Mouse (Mus musculus) retina, postnatal 1 day (tissue): ENCODE data around the gene Pcdh10.

ENCODE experiments used
- DNase-seq: peaks from one replicate; pipeline ENCODE4 v3.0.0-alpha.2; 2012

The Pcdh10 gene

DNA sequence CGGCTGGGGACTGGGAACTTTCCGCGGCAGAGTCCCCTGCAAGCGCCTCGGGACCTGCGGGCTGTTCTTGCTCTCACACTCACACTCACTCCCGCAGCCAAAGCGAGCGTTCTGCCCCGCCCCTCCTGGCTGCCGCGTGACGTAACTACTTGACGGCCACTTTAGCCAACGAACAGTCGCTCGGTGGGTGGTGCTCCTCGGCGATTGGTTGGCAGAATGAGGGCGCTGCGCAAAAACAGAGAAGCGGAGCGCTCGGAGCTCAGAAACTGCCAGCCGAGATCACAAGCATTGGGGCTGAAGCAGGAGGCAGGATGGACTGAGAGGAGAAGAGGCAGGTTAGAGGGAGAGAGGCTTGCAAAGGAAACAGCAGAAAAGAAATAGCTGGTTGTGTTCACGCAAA, at the start of gene Pcdh10:
Gene Pcdh10 (plus strand): TSS at position 254 of the 400 bp plus-strand sequence.
- DNase-seq = peak; percentile 98

DNA sequence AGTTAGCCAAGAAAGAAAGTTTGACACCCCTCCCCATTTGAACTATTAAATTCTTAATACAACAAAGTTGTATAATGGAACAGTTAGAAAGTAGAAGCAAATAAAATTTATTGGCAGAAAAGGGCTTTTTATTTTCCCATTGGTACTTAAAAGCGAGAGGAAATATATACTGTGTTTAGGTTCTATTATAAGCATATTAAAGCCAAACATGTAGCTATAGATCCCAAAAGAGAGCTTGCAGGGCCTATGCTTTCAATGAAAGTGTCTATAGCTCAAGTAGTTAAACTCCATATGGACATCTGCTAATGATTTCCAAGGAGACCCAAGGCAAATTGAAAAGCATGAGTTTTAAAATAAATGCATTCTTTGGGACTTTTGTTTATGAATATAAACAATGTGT, 22.3 kb upstream of the Pcdh10 start:
- no peak for DNase-seq

DNA sequence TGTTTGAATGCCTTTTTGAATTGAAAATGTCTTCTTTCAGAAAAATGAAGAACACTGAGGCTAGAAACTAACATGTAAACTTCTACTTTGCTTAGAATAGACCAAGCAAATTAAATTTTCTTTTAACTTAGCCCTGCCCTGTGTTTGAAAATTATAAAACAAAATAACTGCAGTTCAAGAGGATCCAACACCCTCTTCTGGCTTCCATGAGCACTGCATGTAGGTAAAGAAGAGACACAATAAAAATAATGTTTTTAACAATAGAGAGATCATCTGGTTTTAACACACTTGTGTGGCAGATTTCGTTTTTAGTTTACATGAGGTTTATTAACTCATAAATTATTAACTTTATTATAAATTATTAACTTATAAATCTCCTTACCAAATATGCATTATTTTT, 9.2 kb upstream of the Pcdh10 start:
- DNase-seq = no peak

DNA sequence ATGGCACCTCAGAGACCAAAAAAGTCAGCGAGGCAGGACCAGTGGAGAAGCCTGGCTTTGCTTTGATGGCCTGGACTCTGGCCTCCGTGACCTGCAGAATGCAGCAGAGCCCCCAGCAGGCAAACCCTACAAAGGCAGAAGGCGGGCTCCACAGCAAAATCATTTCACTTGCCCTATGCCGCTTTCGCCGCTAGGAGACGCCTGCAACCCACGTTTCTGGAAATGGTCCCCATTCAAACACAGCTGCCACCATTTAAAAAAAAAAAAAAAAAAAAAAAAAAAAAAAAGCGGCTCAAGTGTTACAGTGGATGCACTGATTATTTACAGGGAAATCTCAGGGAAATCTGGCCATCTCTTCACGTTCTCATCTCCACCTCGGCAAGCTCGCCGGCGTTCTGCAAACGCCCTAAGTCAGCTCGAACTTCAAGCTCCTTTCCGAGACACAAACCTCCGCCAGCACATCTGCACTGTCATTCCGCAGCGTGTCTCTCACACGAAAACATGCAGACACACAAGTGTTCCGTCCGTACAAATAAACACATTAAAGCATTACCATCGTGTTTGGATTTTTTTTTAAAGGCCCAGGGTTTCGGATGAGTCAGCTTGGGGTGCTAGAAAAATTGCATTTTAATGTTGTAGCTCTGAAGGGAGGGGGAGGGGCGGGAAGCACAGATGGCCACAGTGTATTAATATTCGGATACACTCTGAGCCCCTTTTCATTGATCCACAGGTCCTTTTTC, 2.3 kb upstream of the Pcdh10 start:
- peak; percentile 93 for DNase-seq

DNA sequence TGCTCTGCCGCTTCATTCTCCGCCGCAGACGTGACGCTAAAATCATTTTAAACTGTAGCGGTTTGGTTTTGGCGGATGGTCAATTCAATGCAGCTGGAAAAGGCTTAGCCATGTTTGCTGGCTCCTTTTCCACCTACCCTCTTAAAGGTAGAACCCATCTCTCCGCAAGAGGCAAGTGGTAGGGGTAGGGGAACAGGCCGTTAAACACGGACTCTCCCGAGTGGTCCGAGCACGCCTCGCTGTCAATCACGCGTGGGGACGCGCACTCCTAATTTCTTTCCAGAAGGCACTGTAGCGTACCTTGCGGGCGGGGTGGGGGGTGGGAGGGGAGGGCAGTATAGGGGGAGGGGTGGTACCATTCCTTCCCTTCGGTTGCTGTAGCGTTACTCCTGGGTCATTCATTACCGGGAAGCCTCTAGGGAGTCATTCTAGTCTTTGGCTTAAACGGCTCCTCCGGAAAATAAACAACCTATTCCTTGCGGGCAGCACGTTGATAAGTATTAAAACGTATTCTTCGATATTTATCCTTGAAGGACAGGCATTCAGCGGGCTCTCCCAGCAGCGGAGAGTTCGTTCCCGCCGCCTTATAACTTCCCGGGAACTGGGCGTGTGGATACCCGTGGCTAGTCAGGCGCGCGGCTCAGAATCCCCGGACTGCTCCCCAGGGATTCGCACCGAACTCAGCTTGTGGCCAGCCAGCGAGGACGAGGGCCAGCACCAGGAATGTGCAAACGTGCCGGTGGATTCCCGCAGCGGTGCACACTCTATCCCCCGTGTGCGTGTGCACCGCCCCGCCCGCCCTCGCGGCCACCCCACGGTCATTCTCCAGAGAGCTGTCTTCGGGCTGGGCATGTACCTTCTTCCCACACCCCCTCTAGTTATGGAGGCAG, 1.5 kb upstream of the Pcdh10 start:
- peak; percentile 78 for DNase-seq

DNA sequence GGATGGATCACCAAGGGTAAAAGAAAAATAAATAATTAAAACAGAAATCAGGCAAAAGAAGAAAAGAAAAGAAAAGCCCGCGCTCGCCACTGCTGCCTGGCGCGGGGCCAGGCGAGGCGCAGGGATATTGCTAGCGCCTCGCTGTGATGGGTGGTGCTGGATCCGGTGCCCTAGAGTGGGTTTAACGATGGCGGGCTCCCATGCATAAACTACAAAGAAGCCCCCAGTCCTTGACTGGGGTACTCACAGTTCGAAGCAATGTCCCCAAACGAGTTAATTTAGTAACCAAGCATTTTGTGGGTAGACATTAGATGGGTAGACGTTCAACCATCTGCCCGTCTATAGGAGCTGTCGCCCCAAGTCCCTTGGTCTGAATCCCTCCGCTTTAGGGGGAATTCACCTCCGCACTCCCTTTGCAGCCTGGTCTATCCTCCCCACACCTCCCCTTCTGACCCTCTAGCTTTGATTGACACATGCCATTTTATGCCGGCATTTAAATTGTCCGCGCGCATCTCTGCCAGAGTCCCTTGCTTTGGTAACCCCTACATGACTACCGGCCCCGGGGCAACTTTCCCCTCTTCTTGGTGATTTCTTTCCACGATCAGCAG, 703 bp upstream of the Pcdh10 start:
- peak; percentile 88 for DNase-seq

DNA sequence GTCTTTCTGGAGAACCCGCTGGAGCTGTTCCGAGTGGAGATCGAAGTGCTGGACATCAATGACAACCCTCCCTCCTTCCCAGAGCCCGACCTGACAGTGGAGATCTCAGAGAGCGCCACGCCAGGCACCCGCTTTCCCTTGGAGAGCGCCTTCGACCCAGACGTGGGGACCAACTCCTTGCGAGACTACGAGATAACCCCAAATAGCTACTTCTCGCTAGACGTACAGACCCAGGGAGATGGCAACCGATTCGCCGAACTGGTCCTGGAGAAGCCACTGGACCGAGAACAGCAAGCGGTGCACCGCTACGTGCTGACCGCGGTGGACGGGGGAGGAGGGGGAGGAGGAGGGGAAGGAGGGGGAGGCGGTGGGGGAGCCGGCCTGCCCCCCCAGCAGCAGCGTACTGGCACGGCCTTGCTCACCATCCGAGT, 1.4 kb downstream of the Pcdh10 start:
- no peak for DNase-seq

DNA sequence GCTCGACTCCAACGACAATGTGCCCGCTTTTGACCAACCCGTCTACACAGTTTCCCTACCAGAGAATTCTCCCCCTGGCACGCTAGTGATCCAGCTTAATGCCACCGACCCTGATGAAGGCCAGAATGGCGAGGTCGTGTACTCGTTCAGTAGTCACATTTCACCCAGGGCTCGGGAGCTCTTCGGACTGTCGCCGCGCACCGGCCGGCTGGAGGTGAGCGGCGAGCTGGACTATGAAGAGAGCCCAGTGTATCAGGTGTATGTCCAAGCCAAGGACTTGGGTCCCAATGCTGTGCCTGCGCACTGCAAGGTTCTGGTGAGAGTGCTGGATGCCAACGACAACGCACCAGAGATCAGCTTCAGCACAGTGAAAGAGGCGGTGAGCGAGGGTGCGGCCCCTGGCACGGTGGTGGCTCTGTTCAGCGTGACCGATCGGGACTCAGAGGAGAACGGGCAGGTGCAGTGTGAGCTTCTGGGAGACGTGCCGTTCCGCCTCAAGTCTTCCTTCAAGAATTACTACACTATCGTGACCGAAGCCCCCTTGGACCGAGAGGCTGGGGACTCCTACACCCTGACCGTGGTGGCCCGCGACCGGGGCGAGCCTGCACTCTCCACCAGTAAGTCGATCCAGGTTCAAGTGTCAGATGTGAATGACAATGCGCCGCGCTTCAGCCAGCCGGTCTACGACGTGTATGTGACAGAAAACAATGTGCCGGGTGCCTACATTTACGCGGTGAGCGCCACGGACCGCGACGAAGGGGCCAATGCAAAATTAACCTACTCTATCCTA, 2.0 kb downstream of the Pcdh10 start:
- DNase-seq = peak; percentile 61

DNA sequence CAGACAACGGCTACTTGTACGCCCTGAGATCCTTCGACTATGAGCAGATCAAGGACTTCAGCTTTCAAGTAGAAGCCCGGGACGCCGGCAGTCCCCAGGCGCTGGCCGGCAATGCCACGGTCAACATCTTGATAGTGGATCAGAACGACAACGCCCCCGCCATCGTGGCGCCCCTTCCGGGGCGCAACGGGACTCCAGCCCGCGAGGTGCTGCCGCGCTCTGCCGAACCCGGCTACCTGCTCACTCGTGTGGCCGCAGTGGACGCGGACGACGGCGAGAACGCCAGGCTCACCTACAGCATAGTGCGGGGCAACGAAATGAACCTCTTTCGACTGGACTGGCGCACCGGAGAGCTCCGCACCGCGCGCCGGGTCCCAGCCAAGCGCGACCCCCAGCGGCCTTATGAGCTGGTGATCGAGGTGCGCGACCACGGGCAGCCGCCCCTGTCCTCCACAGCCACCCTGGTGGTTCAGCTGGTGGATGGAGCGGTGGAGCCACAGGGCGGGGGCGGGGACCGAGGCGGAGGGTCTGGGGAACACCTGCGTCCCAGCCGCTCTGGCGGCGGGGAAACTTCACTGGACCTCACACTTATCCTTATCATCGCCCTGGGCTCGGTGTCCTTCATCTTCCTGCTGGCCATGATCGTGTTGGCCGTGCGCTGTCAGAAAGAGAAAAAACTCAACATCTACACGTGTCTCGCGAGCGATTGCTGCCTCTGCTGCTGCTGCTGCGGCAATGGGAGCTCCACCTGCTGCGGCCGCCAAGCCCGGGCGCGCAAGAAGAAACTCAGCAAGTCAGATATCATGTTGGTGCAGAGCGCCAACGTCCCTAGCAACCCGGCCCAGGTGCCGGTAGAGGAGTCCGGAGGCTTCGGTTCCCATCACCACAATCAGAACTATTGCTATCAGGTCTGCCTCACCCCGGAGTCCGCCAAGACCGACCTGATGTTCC, 2.9 kb downstream of the Pcdh10 start:
- peak; percentile 69 for DNase-seq

DNA sequence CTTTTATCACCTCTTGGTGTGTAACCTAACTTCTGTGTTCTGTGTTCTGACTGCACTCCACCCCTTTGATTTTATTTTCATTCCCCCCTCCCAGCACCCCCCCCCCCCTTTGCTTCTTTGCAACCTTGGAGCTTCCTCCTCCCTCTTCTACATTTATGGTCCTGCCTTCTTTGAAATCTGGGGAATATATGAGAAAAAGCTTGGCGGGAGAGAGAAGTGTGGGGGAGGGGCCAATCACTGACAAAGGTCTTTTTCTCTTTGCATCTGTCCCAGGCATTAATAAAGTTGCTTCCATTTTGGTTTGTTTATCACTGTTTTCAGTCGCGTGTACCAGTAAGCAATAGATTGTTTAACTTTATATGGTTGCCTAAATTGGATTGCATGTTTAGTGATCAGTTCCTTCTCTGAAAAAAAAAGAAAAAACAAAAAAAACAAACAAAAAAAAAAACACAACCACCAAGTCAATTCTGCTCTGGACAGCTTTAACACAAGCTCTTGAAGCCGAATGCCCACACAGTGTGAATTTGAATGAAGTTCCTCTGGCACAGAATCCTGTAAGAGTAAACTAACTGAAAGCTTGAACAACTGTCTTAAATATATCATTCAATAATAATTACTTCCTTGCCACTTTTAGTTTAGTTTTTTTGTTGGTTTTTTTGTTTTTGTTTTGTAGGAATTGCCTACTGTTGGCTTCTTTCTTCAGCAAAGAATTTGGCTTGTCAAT, 4.0 kb downstream of the Pcdh10 start:
- DNase-seq = peak; percentile 30

DNA sequence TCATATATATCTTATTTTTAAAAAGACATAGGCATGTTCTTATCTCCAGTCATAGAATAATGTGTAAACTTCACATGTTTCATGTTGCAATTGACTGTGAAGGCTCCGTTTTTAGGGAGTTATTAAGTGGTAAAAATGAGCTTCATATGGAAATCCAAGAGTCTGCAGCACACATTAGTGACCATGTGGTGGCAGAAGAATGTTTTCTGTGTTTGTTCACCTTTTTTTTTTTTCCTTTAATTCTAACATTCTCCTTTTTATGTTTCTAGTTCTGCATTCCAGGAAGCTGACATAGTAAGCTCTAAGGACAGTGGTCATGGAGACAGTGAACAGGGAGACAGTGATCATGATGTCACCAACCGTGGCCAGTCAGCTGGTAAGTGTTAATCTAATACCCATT, 5.6 kb downstream of the Pcdh10 start:
- DNase-seq = peak; percentile 24

DNA sequence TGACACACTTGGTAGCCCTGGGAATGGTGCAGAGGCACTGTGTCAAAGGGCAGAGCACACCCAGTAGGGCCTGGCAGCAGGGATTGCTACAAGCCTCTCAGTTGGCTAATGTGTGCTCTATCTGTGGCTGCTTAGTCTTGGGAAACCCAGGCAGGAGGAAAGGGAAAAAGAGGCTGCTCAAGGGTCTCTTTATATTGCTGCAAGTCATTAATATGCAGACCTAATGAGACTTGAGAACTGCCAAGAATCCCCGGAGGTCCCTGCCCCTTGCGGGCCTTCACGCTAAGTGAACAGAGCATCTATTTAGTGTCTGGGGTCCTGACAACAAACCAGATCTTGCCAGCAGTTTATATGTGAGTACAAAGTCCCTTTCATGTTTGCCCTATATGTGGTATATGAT, 6.8 kb downstream of the Pcdh10 start:
- peak; percentile 81 for DNase-seq

DNA sequence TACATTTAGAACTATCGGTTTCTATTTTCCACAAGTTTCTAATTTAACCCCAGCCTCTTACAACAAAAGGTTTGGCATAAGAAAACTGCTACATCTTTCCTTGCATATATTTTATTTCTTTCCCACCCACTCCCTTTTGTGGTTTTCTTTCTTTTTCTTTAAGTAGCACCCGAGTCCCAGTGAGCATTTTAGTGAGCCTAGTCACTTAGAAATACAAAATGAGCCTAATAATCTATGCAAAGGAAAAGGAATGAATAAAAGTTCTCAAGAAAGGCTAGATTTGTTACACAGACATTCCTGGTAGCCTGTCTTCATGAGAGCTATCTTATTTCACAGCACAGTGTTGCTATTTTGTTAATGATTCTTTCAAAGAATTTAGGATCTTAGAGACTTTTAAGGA, 7.3 kb downstream of the Pcdh10 start:
- no peak for DNase-seq

DNA sequence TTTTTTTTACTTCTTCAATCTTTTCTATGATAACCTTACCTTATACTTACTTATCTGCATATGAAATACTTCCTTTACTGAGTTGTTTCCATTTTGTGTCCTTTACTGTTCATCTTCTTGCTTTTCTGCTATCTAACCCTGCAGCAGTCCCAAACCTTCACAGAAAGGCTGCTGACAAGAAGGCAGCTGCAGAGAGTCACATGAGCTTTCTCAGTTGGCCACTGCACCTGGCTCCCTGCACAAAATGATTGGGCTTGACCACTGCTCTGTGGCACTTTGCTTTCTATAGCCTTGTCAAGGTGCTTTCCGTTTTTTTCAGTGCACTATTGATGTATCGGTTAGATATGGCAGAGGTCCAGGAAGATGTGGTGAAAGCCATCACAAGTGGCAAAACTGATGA, 8.3 kb downstream of the Pcdh10 start:
- peak; percentile 3 for DNase-seq

DNA sequence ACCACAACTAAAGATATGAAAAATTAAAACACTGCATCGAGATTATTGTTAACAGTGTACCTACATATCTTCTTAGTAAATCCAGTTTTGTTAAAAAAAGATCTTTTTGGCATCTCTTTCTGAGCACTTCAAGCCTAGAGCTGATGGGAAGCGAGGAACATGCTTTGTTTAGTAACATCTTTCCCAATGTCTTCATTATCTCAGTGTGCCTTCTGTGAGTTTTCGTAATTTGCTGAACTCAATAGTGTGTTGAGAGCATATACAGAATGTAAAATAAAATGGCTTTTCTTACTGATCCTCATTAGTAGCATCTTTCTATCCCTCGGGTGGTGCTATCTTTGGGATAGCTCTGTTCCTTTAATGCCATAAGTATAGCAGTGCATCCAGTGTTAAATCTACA, 18.9 kb downstream of the Pcdh10 start:
- no peak for DNase-seq

DNA sequence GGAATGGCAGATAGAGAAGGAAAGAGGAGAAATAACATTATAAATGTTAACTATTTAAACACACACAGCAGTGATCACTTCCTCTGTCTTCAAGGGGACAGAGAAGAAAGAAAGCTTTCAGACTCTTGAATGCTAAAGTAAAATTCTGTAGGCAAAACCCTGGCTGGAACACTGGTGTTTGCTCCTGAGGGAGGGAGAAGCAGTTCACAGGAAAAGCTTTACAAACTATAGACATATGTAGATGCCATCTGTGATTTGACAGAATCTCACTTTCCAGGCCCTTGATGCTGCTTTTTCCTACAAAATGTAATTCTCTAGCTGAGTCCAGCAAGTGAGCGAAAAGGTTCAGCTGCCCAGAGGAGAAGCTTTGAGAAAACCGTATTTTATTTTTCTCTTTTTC, 25.0 kb downstream of the Pcdh10 start:
- DNase-seq = no peak

DNA sequence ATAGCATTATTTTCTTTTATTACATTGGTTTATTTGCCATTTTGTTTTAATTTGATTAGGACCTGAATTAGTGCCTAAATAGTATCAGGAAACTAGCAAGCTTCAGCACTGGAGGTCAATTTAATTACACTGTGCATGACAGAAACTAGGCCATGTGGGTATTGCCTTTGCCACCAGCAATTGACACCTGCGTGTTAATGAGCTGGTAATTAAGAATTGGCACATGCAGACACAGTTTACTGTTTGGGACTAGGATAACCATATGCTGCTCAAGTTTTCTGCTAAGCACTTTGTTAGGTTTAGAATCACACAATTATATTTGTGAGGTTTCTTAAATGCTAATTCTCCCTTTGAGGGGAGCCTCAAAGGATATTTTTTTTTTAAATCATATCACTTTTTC, 53.5 kb downstream of the Pcdh10 start:
- peak; percentile 68 for DNase-seq

DNA sequence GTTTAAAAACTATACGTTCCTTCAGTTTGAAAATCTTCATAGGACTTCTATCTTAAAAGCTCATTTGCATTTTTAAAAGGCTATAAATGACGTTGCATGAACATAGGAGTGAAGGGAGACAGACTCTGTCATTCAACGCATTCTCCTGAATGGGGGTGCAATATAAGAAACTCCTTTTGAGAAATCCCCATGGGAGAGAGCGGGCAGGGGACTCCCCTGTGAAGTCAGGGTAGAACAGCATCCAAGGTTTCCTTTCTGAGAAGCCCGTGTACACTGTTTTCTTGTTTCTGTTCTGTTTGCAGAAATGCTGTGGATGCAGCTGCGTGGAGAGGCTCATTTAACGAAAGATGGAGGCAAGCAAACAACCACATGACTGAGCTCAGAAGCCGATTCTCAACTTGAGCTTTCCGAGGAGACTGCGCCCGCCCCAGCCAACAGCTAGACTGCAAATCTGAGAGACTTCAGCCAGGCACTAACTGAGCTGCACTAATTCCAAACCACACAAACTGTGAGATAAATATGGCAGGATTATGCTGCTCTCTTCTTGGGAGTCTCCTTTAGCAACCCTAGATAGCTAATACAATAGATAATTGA, 54.1 kb downstream of the Pcdh10 start:
- DNase-seq = peak; percentile 6
